Mouse (Mus musculus): ENCODE measurements around the gene Shisal1.

Shisal1 gene

DNA sequence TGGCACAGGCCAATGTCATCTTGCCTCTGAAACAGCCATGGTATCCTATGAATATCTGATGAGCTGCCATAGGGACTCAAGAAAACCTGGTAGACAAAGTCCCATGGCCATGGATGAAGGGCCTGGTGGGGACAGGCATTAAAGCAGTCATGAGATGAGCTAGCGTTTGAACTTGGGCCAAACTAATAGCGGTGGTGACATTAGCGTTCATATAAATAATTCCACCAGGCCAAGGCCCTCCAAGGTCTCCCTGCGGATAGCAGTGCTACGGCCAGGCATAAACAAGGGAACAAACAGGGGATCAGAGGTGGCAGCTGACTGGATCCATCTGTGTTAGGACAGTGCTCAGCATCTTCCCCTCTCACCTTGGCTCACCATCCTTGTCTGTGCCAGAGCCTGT, 21.2 kb downstream of the Shisal1 start:
- no peak for DNase-seq (ENCODE audit: low spot score)

DNA sequence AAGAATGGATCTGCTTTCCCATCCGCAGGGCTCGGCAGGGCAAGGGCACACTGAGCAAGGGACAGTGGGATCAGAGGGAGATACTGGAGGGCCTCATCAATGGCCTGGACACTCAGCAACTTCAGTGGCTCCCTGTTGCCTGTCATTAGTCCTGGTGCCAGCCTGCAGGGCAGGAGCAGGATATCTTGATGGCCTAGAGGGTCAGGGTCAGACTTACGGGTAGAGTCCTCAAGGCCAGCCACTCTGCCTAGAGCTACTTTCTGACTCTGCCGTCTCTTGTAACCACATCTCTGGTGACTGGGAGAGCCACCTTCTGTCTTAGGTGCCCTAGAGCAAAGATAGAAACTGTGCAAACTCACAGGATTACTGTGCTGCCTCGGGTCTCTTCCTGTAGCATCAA, 23.1 kb downstream of the Shisal1 start:
- DNase-seq (ENCODE audit: low spot score), result no peak

DNA sequence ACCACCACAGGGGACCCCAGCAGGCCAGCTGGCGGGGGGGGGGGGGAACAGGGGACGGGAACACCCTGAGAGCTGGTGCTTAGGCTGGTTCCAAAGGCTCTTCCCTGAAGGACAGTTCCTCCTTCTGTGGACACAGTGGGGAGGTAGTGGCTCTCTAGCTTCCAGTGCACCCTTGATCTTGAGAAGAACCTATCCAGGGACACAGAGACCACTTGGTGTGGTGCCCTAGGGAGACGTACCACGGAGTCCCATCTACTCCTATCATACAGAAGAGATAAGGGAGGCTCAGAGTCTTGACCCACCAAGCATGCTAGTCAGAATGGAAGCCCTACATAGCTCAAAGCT, 28.7 kb downstream of the Shisal1 start:
- DNase-seq (ENCODE audit: low spot score), result no peak

DNA sequence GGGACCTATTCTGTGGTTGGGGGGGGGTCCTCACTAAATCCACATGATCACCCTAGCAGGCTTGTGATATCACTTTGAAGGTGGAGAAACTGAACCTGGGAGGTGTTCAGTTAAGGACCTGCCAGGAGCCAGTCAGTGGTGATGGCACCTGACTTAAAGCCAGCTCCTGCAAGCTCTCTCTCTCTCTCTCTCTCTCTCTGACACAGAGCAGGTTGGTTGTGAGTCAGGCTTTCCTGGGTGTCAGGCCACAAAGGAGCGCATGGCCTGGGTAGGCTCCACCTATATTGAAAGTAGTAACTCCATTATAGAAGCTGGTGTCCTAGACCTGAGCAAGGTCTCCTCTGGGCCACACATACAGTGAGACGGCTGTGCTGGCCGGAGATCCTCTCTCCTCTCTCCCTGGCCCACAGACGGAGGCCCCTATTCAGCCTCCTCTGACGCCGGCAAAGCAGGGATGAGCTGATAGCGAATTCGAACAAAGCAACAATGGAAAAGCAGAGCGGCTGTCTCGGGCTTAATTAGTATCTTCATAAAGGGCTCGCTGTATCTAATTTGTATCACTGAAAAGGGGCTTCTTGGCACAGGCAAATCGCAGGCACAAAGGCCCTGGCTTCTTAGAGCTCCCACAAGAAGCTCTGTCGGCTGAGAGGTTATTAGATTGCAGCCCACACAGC, 29.2 kb downstream of the Shisal1 start:
- DNase-seq (ENCODE audit: low spot score), result no peak

DNA sequence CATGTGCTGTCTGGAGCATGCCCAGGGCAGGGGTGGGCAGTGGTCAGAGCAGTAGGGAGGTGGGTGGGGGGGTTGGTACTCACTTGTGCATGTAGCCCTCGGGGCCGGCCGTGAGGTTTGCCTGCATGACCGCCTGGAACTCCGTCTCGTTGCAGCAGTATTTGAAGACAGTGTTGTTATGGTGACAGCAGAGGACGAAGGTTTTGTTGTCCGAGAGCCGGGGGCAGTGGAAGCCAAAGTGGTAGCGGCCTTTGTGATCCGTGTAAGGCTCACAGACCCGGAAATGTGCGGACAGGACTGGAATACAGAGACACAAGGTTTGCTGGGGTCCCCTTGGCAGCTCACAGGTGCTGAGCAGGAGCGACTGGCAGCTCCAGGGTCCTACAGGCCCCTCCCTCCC, 29.9 kb downstream of the Shisal1 start:
- no peak for DNase-seq (ENCODE audit: low spot score)

DNA sequence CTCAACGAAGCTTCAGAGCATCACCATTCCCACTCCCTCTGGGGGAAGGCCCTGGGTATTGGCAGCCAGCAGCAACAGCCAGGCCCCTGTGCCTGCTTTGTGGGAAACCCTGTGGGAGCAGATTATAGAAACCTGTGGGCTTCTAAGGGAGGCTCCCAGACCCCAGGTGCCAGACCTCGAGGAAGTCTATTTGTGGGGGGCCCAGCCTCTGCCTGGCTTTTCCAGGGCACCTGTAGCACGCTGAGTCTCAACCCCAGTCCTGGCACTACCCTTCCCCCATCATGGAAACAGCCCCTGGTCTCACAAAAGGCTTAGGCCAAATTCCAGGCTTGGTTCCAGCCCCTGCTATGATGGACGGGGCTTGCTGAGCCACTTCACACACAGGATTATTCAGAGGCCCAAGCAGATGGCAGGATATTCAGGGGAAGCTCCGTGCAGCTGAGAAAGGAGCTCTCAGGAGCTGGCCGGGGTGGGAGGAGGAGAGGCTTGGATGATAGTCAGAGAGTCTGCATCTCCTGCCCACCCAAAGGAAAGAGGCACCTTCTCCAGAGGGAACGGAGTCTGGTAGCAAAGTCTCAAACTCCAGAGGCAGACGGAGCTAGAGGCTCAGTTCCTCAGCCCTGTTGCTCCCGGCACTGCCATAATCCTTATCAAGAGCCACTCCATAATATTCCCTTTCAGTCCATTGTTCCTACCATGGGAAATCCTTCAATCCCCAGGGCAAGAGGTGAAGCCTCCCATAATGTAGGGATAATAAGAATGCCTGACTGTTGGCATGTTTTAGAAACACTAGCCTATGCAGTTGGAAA, 32.7 kb downstream of the Shisal1 start:
- DNase-seq (ENCODE audit: low spot score), result no peak

DNA sequence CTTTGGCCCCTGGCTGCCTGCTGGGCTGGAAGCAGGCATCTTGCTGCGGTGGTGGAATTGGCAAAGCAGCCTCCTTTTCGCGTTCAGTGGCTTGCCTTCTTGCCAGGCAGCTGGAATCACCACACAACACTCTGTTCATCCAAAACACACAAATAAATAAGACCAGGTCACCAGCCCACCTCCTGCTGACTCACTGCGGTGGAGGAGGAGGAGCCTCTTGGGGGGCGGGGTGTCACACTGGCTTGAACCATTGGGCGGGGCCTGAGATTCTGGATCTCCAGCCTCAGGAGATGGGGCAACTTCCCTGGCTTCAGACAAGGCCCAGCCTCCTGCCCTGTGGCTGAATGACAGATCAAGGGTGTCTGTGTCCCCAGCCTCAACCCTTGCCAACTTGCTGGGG, 34.5 kb downstream of the Shisal1 start:
- DNase-seq (ENCODE audit: low spot score), result peak; percentile 25

DNA sequence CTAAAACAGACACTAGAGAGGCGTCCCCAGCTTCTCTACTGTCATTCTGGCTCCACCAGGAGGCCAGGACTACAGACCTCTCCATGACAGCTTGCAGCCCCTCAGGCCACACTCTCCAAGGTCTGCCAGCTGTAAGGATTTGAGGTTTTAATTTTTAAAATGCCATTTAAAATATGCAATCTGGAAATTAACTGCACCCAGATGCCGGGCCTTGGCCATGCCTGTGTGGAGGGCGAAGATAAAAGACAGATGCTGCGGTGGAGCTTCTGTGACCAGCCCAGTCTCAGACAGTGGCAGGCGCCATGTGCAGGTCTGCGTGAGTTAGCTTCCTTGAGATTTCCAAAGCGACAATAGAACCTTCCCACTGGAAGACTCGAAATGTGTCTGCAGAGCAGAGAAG, 36.8 kb downstream of the Shisal1 start:
- DNase-seq (ENCODE audit: low spot score), result no peak

DNA sequence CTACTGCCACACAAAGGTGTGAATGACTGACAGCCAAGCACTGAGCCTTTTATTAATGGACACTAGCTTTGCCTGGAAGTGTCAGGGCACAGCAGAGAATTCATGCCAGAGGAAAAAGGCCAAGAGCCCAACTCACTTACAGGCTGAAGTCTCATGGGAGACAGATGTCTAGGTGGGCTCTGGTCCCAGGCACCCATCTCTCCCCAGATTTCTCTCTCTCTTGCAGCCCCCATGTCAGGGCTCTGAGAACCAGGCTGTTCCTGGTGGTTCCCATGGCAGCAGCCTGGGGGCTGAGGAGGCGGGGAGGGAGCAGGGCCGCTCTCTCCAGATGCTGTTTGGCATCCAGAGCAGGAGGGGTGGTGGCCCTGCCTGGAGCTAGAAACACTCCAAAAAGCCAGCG, 38.3 kb downstream of the Shisal1 start:
- no peak for DNase-seq (ENCODE audit: low spot score)

DNA sequence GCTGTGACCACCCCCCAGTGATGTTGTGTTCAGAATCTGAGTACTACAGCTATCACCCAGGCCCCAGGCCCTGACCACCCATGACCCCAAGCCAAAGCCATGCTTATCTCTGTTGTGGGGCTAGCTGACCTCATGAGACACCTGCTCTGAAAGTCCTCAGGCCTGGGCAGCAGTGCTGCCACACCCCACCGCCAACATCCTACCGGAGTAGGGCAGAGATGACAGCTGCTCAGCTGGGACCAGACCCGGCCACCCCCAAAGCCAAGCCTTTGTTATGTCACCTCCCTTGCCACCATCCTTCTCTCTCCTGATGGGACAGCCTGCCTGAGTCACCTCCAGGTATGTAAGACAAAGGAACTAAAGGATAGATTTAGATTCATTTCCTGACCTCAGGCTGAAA, 41.1 kb downstream of the Shisal1 start:
- DNase-seq (ENCODE audit: low spot score), result no peak

DNA sequence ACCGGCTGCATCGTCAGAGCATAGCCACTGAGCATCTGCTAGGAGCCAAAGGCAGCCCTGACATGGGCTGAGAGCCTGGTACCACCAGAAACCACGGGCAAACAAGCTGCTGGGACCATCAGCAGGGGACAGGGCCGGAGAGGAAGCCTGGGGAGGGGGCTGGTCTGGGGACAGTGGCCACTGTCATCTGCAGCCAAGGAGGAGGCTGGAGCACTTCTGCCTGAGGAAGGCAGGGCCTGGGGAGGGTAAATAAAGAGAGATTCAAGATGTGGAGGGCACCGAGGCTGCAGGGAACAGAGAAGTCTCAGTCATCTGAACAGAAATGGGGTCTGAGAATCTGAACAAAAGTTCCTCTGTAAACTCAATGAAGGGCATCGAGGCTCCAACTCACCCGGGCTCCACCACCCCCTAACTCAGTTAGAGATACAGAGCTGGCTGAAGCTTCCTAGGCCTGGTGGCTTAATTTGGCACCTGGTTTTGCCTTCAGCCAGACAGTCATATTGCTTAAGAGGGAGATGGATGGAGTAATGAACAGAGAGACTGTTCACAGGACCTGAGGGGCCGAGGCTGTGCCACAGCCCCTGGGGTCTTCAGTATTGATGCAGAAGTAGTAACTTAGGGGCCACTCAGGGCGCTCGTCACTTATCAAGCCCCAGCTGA, 43.3 kb downstream of the Shisal1 start:
- no peak for DNase-seq (ENCODE audit: low spot score)

DNA sequence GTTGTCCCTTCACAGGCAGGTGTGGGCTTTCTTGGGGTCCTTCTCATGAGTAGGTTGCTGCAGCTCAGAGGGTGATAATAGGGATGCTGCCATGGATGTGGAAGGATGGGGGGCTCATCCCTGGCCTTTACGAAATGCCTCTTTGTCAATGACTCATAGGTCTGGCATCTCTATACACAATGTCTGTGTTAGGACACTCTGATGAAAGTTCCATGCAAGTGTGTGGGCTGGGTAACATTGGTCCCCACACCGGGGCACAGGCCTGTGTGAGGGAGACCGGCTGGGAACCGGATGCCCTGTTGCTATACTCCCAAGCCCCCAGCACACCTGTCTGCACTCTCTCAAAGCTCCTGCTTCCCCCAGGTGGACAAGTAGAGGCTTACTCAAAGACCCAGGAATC, 48.3 kb downstream of the Shisal1 start:
- DNase-seq (ENCODE audit: low spot score), result no peak

DNA sequence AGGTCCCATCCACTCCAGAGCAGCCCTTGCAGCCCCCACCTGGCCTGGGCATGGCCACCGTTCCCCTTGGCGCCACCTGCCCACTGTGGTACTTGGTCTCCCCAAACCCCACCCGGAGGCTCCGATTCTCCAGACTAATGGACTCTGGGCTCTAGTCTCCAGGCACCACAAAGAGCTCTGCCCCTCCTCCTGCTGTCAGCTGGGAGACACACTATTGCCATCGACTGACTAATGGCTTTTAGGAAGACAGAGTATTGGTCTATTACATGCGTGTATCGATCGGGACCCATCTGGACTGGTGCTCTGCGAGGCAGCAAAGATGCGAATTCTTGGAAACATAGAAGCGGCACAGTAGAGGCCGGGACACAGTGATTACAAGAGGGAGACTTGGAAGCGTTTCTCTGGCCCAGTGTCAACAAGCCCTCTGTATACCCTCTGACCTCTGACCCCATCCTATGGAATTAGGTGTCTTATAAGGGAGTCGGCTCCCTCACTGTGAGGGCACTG, 49.2 kb downstream of the Shisal1 start:
- peak; percentile 39 for DNase-seq (ENCODE audit: low spot score)

DNA sequence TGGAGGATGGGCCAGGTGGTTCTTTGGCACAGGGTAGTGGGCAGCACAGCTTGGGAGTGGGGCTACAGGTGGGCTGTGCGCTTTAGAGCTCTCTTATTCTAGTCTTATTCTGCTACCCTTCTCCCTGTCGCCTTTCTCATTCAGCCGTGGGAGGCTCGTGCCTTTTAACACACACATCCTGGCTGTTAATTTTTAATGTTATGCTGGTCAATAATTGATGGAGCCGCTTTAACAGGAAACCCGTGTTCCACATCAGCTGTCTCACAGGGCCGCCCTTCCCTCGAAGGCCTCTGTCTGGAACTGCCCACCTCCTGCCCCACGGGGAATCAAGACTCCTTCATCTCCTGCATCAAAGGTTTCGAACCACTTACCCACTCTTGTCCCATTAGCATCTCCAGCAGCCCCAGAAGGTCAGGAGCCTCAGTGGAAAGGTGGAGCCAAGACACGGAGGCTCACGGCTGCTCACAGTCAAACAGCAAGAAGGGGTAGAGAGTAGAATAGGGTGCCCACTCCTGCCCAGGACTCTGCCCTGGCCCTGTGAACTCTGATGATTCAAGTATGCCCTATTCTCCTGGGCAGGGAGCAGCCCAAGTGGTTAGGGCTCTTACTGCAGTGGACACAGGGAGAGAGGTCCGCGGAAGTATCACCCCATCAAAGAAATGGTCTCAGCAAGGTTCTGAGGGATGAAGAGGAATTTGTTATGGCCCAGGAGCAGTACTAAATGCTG, 51.4 kb downstream of the Shisal1 start:
- DNase-seq (ENCODE audit: low spot score), result peak; percentile 41

DNA sequence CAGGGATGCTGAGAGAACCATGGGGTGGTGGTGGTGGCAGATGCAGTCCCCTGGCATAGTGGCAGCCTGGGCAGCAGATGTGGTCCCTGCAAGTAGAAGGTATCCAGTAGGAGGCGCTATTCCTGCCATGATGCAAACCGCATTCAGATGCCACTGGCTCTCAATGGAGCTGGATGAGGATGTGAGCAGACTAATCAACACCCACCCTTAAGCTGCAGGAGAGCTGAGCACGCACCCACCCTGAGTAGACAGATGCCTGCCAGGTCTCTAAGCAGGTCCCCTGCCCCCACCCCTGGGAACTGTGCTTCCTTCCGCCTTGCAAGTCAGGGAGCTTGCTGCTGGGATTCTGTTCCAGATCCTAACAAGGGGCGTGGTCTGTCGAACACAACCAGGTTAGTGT, 53.6 kb downstream of the Shisal1 start:
- DNase-seq (ENCODE audit: low spot score), result no peak

DNA sequence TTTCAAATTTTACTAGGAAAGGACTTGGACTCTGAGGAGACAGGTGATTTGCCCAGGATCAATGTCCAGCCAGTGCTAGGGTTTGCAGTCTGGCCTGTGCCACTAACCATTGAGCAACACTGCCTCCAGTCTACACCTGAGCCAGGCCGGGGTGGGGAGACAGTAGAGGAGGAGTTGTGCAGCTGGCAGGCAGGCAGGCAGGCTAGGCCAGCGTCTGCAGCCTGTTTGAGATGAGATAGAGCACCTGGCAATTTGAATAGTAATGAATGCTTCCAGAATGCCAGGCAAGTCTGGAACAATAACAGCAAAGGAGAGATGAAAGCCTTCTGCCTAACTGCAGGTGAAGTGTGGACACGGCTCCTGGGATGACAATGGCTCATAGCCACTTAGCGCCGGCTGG, 54.1 kb downstream of the Shisal1 start:
- no peak for DNase-seq (ENCODE audit: low spot score)

DNA sequence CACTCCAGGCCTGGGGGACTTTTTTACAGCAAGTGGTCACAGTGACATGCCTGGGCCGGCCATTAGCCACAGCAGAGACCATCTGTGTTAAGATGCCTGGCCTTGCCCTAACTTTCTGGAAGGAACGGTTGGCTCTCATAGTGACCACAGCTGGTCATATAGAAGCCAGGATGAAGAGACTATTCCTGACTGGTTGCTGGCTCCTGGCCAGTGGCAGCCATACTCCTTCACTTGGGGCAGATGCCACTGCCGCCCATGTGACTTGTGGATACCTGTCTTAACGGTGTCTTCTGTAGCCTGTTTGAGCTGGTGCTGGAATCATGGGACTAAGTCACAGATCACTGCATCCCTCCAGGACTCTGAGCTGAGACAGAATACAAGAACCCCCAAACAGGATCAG, 54.8 kb downstream of the Shisal1 start:
- DNase-seq (ENCODE audit: low spot score), result no peak

DNA sequence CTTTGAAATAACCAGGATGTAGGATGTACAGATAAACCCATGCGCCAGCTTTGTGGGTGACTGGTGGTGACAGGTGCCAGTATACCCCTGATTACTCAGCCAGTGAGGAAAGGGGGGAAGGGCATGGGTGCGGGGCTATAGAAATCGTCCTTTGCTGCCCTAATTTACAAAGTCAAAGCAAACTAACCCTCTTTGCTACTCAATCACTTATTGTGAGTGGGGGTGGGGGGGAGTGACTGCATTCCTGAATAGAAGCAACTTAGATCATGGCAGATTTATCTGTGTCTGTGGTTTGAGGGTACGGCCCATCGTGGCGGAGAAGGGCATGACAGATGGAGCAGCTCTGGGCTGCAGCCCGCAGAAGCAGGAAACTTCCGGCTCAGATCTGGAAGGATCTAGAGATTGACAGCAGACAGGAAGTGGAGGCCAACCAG, 58.2 kb downstream of the Shisal1 start:
- no peak for DNase-seq (ENCODE audit: low spot score)

DNA sequence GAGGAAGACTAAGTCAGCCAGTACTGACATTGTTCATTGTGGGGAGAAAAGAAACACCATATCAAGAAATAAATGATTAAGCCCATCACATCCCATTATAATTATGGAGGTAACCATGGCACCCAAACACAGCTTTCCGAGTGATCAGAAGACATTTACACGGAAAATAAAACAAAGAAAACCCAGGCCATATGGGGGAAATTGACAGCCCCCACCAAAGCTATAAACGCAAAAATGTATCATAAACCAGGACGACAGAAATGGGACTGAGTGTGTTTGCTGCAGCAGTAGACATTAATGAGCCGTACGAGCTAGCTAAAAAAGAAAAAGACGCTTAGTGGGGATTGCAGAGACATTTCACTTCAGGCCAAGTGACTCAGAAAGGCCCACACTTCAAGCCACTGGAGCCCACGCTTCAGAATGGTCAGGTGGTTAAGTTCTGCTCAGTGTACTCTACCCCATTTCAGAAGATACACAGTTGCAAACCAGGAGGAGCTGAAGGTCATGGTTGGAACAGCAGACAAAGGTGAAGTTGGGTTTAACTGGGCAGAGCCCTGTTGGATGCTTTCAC, 60.8 kb downstream of the Shisal1 start:
- no peak for DNase-seq (ENCODE audit: low spot score)

DNA sequence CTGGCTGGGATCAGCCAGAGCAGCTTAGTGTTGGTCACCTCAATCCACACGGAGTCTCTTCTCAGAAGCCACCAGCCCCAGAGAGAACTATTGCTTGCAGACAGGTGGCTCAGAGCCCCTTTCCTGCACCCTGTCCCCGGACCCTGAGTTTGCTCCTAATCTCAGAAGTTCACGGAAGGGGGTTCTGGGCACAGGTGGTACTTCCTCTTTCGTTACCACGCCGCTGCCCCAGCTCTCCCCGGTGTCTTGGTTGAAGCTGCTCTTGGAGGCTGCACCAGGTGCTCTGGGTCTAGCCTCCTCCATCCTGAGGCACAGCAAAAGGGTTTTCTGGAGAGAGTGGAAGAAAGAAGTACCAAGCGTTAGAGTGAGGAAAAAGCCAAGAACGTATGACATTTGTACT, 62.8 kb downstream of the Shisal1 start:
- no peak for DNase-seq (ENCODE audit: low spot score)

DNA sequence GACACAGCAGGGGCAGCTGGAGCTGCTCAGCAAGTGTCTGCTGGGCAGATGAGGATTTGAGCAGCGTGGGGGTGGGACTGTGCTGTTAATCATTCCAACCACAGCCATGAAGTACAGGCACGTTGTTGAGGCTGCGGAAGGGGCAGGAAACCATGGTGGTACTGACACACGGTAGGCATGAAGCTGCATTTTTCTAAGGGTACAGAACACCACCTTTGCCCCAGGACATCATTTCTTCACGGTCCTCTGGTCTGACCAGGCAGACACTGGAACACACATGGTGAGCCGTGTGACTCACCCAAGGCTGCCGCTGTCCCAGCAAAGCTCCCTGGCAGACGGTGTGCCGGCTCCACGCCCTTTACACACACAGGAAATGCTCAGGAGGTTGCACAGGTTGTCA, 66.7 kb downstream of the Shisal1 start:
- no peak for DNase-seq (ENCODE audit: low spot score)

DNA sequence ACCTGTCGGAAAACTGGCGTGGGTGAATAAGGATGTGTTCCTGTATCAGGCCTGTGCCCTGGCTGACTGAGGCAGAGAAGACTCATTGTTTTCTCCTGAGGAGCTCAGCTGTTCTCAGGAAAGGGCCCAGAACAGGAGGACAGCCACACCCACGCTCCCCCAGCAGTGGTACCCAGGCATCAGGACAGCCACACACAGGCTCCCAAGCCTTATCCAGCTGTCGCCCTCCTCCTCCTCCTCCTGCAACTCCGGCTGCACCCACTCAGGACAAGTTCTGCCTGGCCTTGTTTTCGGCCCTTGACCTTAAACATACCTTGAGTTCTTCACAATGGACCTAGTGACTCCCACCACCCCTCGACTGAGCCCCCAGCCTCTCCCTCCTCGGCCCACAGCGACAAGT, 68.2 kb downstream of the Shisal1 start:
- no peak for DNase-seq (ENCODE audit: low spot score)

Measured in yolk sac, embryonic 10.5 days (tissue).